Mouse (Mus musculus): Measurements from ENCODE around the gene Id1.

The Id1 gene

GRCm38 (mm10) chr2:152785446-152786350 is 49.6 kb downstream of the Id1 start:
- peak; percentile 74 for DNase-seq

Measured in liver (tissue).